Mouse (Mus musculus): ENCODE results near the gene Cfap58.

DNA sequence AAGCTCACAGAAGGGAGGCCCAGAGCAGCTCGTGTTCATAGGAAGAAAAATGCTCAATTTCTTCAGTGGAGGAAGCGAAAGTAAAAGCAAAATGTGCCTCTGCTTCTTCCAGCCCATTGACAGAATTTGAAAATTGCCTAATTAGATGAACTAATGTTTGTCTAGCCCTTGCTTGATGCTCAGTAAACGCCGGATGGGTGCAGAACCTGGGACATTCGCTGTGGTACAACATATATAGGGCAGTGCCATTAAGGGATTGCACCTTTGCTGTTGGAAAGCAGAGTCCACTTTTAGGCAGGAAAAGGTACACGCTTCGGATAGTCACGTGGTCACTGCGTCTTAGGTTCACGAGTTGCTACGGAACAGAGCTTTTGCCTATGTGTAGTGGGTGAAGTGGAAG, 985 bp upstream of the Cfap58 start:
- TF ChIP-seq GATA1 (IDR thresholded peaks at IDR 0.05; ENCODE audit: borderline replicate concordance, low read length) (no peak), CTCF (IDR thresholded peaks at IDR 0.05; ENCODE audit: low read depth, low read length) (no peak)
